Mouse (Mus musculus) E14TG2a.4 (cell line): Measurements from ENCODE around the gene Gm6034.

Experiments
- CTCF ChIP-seq: conservative IDR thresholded peaks from 2 replicates; pipeline ENCODE4 v1.5.1; 2014; ENCODE audit warnings: low read length
- POU5F1 ChIP-seq: IDR thresholded peaks from 2 replicates; pipeline ENCODE4 v1.6.1; 2014; ENCODE audit warnings: low read length, borderline replicate concordance

GRCm38 (mm10) chr17:36001121-36001897 is 41.5 kb upstream of the Gm6034 start:
- TF ChIP-seq CTCF, result no peak
- TF ChIP-seq POU5F1, result no peak
